Mouse (Mus musculus) inflammation-experienced regulatory T-cells, adult 6 months (primary cell): ENCODE measurements around the gene Ube2i. TPM values are rescaled to one million over a fixed set of nuclear protein-coding genes. Genes with fewer than 3 reads are reported as not detected.

ENCODE experiments used
- ATAC-seq: one replicate; pipeline ENCODE4 v1.8.0; 2017
- polyA plus RNA-seq, 3 experiments: library from polyadenylated mRNA; unstranded; fragments of 100-300 nt; shearing (Covaris generic); gene quantifications; one replicate each; pipeline ENCODE4 v1.2.1; 2017

Gene Ube2i
- polyA plus RNA-seq, 3 experiments from 2014 or later: 418 to 487 (median 438) TPM

GRCm38 (mm10) chr17:25215431-25215830 is 59.0 kb downstream of the Ube2i start:
- no peak for ATAC-seq

Other genes starting within 250 kb of the Ube2i start
- gene Tmem204, start 191.0 kb downstream of the Ube2i start, polyA plus RNA-seq: under 1 TPM in 2 of 3 experiments, not detected in 1; 0.47 to 0.66 TPM
- gene Telo2, start 158.7 kb downstream of the Ube2i start, polyA plus RNA-seq: 10 to 100 TPM; 13.5 to 33.6 (median 17.7) TPM
- gene Ptx4, start 153.9 kb downstream of the Ube2i start, polyA plus RNA-seq: not detected
- gene Clcn7, start 141.2 kb downstream of the Ube2i start, polyA plus RNA-seq: 10 to 100 TPM; 16.6 to 27.4 (median 20.6) TPM
- not detected for gene Ccdc154, start 112.2 kb downstream of the Ube2i start, polyA plus RNA-seq
- not detected for gene Gm38655, start 99.2 kb downstream of the Ube2i start, polyA plus RNA-seq
- 10 to 100 TPM; 12.9 to 16.3 (median 13.2) TPM for gene BC003965, start 90.1 kb downstream of the Ube2i start, polyA plus RNA-seq
- 10 to 100 TPM; 22.2 to 31.4 (median 23.3) TPM for gene Unkl, start 86.2 kb downstream of the Ube2i start, polyA plus RNA-seq
- gene Gnptg, start 34.5 kb downstream of the Ube2i start, polyA plus RNA-seq: 10 to 100 TPM; 43.0 to 79.2 (median 61.5) TPM
- gene Tsr3, start 34.5 kb downstream of the Ube2i start, polyA plus RNA-seq: 10 to 100 TPM; 30.9 to 35.3 (median 31.4) TPM
- gene Baiap3, start 18.3 kb downstream of the Ube2i start, polyA plus RNA-seq: 10 to 100 TPM in 2 of 3 experiments, 1 to 10 TPM in 1; 2.6 to 42.7 (median 10.9) TPM
- gene Prss34, start 23.8 kb upstream of the Ube2i start, polyA plus RNA-seq: not detected
- gene Prss28, start 34.0 kb upstream of the Ube2i start, polyA plus RNA-seq: not detected
- gene Prss29, start 44.0 kb upstream of the Ube2i start, polyA plus RNA-seq: not detected
- not detected for gene Tpsab1, start 70.9 kb upstream of the Ube2i start, polyA plus RNA-seq
- gene Tpsb2, start 91.7 kb upstream of the Ube2i start, polyA plus RNA-seq: not detected
- not detected for gene Tpsg1, start 94.7 kb upstream of the Ube2i start, polyA plus RNA-seq
- not detected for gene Cacna1h, start 159.2 kb upstream of the Ube2i start, polyA plus RNA-seq
- gene Tekt4, start 180.0 kb upstream of the Ube2i start, polyA plus RNA-seq: not detected
- not detected for gene Sstr5, start 222.7 kb upstream of the Ube2i start, polyA plus RNA-seq